Mouse (Mus musculus) CD4-positive, CD25-positive, alpha-beta regulatory T cell (primary cell): ENCODE measurements around the gene Ccdc180. TPM values are rescaled to one million over a fixed set of nuclear protein-coding genes. Genes with fewer than 3 reads are reported as not detected.

Source experiments
- polyA plus RNA-seq: library from polyadenylated mRNA; unstranded; fragments of 100-300 nt; shearing (Covaris generic); gene quantifications from one replicate; pipeline ENCODE4 v1.2.1, GENCODE M21; 2017

The Ccdc180 gene
- 0.22 TPM for polyA plus RNA-seq

DNA sequence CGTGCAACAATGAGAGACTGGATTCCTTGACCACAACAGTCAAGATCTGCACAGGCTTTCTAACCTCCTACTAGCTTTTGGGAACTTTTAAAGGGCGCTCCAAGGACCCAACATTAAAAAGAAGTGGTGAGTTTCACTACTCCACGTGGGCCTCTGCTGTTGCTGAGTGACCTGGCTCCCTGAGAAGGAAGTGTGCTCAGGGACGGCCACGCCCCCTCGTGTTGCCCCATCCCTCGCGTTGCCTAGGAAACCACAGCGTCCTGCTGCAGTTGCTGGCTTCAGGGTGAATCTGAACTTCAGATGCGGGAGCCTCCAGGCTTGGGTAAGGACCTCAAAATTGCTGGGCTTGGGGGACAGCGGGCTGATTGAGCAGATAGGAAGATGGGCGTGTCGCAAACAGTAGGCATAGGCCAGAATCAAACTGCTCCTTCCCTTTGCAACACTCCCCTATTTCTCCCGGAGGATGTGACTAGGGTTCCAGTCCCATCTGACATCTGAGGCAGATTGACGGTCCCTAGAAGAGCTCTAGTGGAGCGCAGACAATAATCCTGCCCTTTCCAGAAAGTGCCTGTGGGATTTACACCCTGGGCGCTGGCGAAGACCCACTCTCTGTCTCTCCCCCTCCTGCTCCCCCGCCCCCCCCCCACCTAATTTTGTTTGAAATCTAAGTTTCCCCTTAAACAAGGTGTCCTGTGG lies at the start of gene Ccdc180:
TSS of gene Ccdc180 (plus strand) at position 238 of the 696 bp plus-strand sequence.

DNA sequence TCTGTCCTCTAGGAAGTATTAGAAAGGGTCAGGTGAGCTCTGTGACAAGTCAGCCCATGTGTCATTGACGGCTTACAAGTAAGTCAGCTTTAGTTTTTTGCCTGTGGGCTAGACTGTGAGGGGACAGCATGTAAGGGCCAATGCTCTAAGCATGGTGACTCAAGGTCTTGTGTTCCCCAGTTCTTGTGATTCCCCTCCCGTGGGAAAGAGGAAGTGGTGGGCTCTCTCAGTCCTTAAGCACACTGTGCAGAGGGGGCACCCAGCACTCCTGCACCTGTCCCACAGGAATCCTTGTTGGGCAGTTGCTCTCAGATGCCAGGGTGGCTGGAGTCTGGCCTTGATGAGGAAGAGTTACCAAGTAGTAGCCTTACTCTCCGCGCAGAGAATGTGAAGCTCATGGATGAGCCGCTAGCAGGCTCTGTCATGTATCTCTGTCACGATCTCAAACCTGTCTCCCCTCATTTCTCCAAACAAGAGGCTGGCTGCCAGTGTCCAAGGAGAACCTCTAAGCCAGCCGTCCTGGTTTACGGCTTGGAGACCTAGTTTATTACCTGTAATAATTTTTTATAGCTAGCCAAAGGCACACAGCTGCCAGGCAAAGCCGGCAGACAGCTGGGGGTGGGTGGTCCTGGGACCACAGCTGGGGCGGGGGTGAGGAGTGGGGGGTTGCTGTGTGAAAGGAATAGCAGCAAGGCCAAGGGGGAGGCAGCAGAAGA lies 41.8 kb upstream of the Ccdc180 start, which contains the start of gene Stra6l:
TSS of gene Stra6l (plus strand) at position 556 of the 716 bp plus-strand sequence.

DNA sequence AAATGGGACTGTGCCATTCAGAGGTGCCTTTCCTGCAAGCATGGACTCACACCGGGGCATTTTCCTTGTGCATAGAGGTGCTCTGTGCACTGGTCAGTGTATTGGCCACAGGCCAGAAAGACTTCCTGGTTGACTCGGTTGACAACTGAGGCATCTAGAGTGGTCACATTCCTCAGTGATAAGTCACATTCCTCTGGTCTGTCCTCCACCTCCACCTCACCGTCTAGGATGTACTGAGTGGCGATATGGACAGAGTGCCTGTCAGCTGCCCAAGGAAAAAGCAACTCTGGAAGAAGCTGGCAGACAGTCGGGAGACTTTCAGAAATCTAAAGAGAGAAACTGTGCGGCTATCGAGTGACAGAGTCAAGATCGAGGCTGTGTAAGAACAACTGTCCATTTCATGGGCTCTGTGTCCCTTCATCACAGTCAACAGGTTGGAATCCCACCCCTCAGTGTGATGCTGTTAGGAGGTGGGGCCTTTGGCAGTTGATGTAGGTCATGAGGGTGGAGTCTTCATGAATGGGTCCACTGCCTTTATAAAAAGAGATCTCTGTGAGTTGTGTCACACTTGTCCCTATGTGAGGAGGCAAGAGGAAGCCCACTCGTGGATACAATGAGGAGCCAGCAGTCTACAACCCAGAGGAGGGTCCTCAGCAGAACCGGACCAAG lies 74.8 kb downstream of the Ccdc180 start, which contains the start of gene Tdrd7:
TSS of gene Tdrd7 (plus strand) at position 564 of the 669 bp plus-strand sequence.

Other genes with a start within 250 kb of the Ccdc180 start
- gene Aldh1b1, start 91.3 kb upstream of the Ccdc180 start, polyA plus RNA-seq, result 8.7 TPM
- not detected for gene Igfbpl1, start 63.4 kb upstream of the Ccdc180 start, polyA plus RNA-seq
- gene Stra6l, start 41.6 kb upstream of the Ccdc180 start, polyA plus RNA-seq, result 0.05 TPM
- gene Tdrd7, start 75.0 kb downstream of the Ccdc180 start, polyA plus RNA-seq, result 8.3 TPM
- 1.5 TPM for gene Tmod1, start 148.6 kb downstream of the Ccdc180 start, polyA plus RNA-seq
- 96.5 TPM for gene Ncbp1, start 248.3 kb downstream of the Ccdc180 start, polyA plus RNA-seq
- 38.4 TPM for gene Tstd2, start 248.4 kb downstream of the Ccdc180 start, polyA plus RNA-seq